Mouse (Mus musculus) layer of hippocampus, postnatal 14 days (tissue): ENCODE measurements around the gene Snrpb2. TPM values are rescaled to one million over a fixed set of nuclear protein-coding genes. Genes with fewer than 3 reads are reported as not detected.
A peak's percentile ranks its signal among the peaks of the same experiment; 100 is the strongest.

ENCODE experiments used
- DNase-seq, 2 experiments: peaks; one replicate each; pipeline ENCODE4 v3.0.0; 2021 to 2022; ENCODE audit warnings: low spot score in 2 of 2, mixed read lengths in 1 of 2
- total RNA-seq, 2 experiments: library from RNA; stranded (reverse); gene quantifications; 2 replicates each; pipeline ENCODE4 v1.2.3; 2021

The Snrpb2 gene
- total RNA-seq, 2 experiments from 2014 or later: 38.0 to 38.6 TPM

DNA sequence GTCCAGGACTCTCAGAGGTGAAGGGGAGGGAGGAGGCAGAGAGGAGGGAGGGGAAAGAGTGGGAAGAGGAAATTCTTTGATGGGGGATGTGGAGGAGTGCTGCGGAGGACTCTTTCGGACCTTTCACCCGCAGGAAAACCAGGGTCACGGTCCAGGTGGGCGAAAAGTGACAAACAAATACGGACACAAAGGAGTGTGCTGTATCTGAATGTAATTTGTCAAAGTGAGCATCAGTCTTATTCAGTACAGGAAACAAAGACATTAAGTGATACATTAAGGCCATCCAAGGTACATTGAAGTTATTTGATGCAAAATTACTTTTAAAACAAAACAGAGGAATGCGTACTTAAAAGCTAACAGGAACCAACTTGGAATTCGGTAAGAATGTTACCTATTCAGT lies 27.0 kb downstream of the Snrpb2 start:
- DNase-seq: no peak

- peak; percentile 79 to 89 for DNase-seq
These were observed 30.9 kb downstream of the Snrpb2 start for GRCm38 (mm10) chr2:143093726-143094125.

DNA sequence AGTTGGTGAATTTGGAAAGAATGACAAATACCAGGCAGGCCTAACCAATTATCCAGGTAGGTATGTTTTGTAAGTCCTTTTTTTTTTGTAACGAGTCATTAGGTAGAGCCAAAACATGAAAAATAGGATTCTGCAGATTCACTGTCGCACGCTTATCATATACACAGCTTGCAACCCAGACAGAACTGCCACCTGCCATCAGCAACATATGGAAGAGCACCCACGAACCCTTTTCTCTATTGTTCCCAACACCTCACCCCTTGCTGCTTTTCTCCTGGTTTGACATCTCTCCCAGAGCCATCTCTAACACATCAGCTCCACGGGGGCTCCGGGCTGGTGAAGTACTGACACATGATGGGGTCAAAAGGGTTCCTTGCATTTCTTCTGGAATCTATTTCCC lies 31.9 kb downstream of the Snrpb2 start:
- DNase-seq: no peak

GRCm38 (mm10) chr2:143097170-143097569 lies 34.3 kb downstream of the Snrpb2 start:
- no peak for DNase-seq

GRCm38 (mm10) chr2:143113859-143114258 lies 51.0 kb downstream of the Snrpb2 start:
- peak in 1 of 2 experiments; percentile 63 for DNase-seq

DNA sequence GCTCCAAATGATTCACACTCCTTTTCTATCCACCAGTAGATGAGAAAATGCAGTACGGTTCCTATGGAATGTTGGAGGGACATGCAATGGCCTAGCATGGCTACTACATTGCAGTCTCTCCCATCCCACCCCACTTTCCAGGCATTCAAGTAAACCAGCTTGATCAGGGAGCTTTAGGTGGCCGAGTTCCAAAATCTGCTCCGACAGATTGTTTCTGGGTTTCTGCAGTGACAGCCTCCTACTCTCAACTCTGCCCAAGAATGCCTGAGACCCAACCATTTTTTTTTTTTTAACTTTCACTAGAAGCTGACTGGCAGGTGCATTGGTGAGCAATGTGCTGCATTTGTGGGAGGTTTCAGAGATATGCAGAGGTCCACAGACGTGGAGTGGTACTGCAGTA lies 51.9 kb downstream of the Snrpb2 start:
- DNase-seq: peak; percentile 32 to 72

GRCm38 (mm10) chr2:143117453-143117852 lies 54.6 kb downstream of the Snrpb2 start:
- DNase-seq: peak in 1 of 2 experiments; percentile 37

DNA sequence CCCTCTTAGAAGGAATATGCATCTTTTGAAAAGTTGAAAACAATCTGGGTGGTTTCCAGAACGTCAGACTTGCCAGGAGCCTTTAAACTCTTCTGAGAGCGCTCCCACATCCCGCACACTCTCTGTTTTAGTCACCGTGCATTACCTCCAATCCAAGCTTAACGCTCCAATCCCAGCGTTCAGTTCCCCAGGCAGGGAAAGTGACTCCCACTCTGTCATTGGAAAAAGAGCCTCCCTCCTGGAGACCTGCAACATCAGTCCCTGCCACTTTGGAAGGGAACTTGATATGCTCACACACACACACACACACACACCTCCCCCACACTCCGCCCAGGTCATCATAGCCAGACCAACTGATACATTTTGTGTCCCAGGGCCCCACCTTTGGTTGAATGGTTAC lies 55.4 kb downstream of the Snrpb2 start:
- DNase-seq: no peak

Other genes with a start within 250 kb of the Snrpb2 start
- 1 to 10 TPM; 7.2 to 8.6 TPM for gene Kif16b, start 161.5 kb upstream of the Snrpb2 start, total RNA-seq
- not detected for gene Otor, start 15.4 kb downstream of the Snrpb2 start, total RNA-seq